Mouse (Mus musculus): ENCODE results near the gene Lrch1.

The Lrch1 gene

DNA sequence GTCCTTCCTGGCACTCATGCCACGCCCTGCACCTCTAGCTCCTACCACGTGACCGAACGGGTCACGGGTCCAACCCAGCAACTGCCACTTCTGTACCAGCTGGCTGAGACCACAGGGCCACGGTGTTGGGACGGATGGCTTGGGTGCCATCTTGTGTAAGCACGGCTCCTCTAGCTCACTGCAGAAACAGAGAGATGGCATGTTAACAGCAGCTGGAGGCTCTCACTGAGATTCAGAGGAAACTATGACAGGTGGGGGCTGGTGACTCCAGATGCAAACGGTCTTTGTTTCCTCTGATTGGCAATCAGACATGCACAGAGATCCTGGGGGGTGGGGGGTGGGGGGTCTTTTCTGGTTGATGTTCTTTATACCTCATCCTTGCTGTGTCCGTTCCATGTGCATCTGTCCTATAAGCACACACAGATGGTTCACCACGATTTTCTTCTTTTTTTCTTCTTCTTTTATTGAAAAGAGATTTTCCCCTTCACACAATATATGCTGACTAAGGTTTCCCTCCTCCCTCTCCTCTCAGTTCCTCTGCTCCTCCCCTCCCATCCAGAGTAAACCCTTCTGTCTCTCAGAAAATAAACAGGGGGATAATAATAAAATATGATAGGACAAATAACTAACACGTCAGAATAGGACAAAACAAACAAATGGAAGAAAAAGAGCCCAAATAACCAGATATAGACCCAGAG, 25.5 kb downstream of the Lrch1 start:
- DNase-seq (ENCODE audit: low spot score) = no peak

DNA sequence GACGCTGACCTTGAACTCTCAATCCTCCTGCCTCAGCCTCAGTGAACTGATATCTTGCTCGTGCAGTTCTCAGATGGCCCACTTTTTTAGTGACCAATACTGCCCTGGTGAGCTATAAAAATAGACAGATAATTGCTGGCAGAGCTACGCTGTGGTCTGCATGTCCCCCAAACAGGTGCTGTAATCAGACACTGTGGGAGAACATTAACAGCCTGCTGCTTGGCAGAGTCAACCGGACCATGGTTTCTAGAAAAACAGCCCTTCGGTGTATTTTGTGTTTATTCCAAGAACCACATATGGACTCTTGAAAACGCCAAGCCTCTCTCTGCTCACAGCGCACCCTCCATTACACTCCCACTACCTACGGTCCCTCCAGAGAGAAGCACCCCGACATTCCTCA, 26.2 kb downstream of the Lrch1 start:
- DNase-seq (ENCODE audit: low spot score) = no peak

DNA sequence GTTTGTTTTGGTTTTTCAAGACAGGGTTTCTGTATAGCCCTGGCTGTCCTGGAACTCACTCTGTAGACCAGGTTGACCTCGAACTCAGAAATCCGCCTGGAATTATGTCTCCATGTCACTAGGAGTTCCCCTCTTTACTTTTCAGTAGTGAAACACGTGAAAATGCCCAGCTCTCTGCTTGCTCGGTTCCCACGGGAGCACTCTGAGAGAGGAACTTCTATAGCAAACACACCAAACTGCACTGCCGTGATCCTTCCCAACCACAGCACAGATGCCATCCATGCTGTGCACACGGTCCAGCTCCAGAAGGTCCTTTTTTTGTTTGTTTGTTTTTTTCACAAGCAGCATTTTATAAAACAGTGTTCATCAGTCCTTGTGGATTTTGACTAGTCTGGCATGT, 28.5 kb downstream of the Lrch1 start:
- DNase-seq (ENCODE audit: low spot score) = no peak

- no peak for DNase-seq (ENCODE audit: low spot score)
Measured at GRCm38 (mm10) chr14:74918521-74919103, 29.1 kb downstream of the Lrch1 start.

DNA sequence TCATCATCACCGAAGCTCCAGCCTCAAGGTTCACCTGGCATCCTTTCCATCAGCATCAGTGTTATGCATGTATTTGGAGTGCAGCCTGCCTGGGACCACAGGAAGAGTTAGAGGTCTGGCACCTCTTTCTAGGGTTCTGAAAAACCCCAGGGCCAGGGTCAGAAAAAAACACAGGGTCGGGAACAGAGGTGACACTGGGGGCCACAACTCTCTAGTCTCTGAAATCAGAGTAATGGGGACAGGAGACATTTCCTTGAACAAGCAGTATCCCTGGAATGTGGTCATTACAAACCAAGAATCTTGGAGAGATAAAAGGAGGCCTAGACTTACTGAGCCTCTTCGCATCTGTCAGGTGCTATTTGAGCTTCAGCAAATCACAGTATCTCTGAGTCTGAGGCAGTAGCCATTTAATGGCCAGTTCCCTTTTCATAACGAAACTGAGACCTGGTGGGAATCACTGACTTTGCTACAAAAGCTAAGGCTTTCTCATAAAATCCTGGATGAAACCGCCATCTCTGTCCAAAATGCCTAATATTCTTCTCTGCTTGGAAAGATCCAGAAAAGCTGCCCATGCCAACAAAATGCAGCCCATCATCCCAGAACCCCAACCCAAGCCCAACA, 30.1 kb downstream of the Lrch1 start:
- no peak for DNase-seq (ENCODE audit: low spot score)

DNA sequence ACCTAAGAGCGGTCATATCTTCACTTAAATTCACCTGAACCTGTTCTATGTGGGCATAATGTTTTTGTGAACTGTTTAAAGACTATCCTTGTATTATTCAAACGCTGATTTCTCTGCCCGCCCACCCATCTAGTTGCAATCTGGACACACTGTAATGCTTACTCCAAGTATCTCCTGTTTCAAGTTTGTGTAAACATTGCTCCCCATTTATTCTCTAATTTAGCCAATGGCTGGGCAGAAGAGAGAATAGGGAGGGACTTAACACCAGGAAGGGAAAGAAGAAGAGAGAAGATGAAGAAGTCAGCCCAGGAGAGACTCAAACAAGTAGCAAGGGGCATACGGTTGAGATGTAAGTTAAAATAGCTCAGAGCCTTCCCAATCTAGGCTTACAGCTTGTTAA, 31.0 kb downstream of the Lrch1 start:
- no peak for DNase-seq (ENCODE audit: low spot score)

GRCm38 (mm10) chr14:74916075-74916474, 31.6 kb downstream of the Lrch1 start:
- no peak for DNase-seq (ENCODE audit: low spot score)

- no peak for DNase-seq (ENCODE audit: low spot score)
Measured at GRCm38 (mm10) chr14:74915658-74916057, 32.0 kb downstream of the Lrch1 start.

DNA sequence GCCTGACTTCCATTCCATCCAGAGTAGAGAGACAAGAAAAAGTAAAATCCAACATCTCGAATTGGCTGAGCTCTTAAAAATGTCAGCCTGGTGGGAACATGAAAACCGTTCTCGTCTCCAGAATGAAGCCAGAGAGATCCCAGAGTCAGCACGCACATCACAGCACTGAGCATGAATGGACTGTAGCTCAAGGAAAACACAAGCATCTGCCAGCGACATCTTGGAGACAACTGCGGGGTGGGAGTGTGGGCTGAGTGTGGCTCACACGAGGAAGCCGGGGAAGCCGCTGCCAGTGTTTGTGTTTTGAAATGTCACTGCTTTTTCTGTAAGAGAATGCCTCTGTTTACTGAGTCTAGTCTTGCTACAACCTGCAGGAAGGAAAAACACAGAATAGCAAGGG, 32.7 kb downstream of the Lrch1 start:
- no peak for DNase-seq (ENCODE audit: low spot score)

DNA sequence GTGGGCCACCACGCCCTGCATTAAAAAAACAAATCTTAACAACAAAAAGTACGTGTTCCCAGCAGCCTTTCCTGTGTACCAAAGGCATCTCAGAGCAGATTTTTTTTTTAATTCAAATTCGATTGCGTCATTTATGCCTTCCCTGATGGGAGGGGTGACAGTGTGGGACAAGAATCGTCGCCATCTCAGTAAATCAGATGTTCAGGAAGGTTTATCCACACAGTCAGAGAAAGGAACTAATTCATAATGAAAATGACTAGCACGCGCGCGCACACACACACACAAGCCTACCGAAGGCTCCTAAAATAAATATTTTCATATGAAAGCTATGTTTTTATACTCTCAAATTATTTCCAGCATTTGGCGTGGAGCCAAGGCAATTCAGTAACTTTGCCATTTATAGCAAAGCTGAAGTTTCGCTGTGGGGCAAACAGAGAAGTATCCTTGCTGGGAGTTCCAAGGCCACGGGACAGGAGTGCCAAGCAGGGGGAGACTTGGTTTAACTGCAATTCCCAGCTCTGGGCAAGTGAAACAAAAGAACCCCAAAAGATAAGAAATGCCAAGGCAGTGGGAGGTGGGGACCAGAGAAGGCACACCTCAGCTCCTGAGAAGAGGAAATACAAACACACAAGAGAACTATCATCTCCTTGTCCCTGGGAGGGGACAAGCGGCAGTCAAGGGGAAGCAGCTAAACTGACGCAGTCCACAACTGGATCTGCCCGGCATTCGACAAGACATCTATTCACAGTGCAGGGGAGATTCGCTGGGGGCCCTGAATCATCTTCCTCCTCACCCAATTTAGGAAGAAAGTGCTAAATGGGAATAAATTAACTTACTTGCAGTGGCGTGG, 34.1 kb downstream of the Lrch1 start:
- no peak for DNase-seq (ENCODE audit: low spot score)

DNA sequence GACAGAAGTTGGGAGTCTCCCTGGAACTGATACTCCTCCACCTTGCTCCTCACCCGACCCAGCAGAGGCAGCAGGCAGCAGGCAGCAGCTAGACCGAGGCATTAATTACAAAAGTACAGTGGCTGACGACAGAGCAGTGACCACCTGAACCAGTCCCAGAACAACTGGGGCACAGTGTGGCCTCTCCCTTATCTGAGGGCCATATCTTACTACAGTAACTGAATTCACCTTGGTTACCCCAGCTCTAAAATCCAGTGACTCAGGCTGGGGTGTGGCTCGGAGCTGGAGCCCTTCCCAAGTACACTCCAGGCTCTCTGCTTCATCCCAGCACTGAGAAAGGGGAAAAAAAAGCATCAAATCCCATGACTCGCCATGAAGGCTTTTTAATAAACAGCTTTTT, 37.3 kb downstream of the Lrch1 start:
- DNase-seq (ENCODE audit: low spot score) = no peak

- no peak for DNase-seq (ENCODE audit: low spot score)
Measured at GRCm38 (mm10) chr14:74909021-74909420, 38.7 kb downstream of the Lrch1 start.

- no peak for DNase-seq (ENCODE audit: low spot score)
Measured at GRCm38 (mm10) chr14:74908250-74908649, 39.4 kb downstream of the Lrch1 start.

DNA sequence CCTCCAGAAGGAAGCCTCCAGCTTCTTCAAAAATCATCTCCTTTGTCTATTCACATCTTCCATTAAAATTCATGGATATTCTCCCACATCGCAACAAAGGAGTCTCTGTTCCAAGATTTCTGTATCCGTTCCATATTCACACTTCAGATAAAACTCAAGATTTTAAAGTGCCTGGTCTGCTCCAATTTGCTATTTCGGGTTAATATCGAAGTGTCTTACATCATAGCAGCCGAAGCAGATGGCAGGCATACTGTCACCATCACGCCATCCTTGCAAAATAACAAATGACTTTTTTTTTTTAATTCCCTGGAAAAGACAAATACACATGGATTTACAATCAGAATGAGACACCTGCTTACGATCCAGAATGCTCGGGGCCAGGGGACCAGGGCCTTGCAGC, 40.0 kb downstream of the Lrch1 start:
- no peak for DNase-seq (ENCODE audit: low spot score)

DNA sequence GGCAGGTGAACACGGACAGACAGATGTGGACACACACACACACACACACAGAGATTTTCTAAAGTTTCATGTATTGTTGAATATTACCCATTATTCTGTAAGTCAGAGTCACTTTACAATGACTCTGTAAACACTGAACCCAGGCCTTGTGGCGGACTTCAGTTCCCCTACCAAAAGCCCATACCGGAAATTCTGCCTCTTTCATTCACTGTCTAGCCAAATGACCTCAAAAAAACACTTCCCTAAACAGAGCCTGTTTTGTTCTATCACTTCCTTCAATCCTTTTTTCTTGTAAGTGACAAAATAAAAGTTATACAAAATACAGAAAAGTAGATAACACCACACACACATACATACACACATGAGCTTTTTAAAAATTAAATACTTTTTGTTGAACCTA, 41.7 kb downstream of the Lrch1 start:
- no peak for DNase-seq (ENCODE audit: low spot score)

- DNase-seq (ENCODE audit: low spot score) = no peak
Measured at GRCm38 (mm10) chr14:74904442-74904841, 43.2 kb downstream of the Lrch1 start.

- no peak for DNase-seq (ENCODE audit: low spot score)
Measured at GRCm38 (mm10) chr14:74903047-74903446, 44.6 kb downstream of the Lrch1 start.

DNA sequence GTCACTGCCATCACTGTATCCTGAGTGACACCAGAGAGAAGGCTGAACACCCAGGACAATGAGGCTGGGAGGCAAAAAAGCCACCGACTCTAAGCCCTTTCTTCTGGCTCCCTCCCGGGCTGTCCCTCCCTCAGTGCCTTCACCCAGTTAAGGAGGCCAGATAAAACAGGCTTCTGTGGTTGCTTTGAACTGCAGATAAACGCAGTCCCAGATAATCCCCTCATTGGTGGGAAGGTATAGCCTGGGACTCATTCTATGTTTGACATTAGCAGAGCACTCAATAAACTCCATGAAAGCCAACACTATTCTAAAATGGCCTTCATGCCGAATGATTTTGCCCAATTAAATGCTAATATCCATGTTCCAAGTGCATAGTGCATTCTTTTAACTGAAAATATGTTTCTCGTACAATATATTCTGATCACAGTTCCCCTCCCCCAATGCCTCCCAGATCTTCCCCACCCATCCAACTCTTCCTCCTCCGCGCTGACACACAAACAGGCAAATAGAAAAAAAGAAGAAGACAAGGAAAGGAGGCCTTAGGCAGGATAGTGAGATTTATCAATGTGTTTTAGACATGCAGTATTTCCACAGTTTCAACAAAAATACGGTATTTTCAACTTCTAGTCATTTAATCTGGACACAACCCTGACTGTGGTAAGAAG, 46.8 kb downstream of the Lrch1 start:
- no peak for DNase-seq (ENCODE audit: low spot score)

DNA sequence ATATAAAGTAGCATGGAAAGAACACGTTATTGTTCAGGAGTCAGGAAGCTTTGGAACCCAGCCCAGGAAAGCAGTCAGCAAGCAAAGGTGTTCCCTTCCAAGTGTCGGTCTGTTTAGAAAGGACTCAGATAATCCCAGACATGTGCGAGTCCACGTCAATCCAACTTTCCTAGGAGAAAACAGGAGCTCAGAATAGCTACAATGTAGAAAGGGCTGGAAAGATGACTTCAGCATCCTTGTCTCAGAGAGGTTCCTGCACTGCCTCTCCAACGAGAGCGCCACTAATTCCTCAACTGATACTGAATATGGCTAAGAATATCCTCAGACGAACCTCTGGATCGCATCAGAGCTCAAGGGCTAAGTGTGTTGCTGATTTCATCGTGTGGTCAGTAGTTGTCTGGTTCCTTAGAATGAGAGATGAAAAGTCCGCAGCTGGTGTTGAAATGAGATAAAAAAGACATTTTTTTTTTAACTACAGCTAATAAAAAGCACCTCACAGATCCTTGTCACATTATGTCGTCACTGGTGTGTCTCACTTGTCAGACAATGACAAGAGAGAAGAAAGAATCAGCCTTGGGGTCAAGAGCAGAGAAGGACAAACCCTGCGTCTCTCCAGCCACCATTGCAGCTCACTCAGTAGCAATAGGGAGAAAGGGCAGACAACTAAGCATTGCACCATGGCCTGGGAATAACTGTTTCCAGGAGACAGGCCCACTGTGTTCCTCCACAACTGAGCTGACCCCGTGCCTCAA, 47.5 kb downstream of the Lrch1 start:
- DNase-seq (ENCODE audit: low spot score) = no peak

- DNase-seq (ENCODE audit: low spot score) = no peak
Measured at GRCm38 (mm10) chr14:74898939-74899338, 48.7 kb downstream of the Lrch1 start.

GRCm38 (mm10) chr14:74893693-74894092, 54.0 kb downstream of the Lrch1 start:
- no peak for DNase-seq (ENCODE audit: low spot score)

Data from embryo, embryonic 10.5 days (tissue).